Mouse (Mus musculus) NIH3T3 (cell line): ENCODE results near the gene Mrvi1.
A peak's percentile ranks its signal among the peaks of the same experiment; 100 is the strongest.
"Not testable (repeated sequence)": the region's sequence is repeated elsewhere in the genome, so short reads cannot be mapped to it uniquely, and the experiment has no call there.

ENCODE experiments used
- DNase-seq: peaks from one replicate; pipeline ENCODE4 v3.0.0-alpha.2; 2012; ENCODE audit warnings: low read depth

The Mrvi1 gene

DNA sequence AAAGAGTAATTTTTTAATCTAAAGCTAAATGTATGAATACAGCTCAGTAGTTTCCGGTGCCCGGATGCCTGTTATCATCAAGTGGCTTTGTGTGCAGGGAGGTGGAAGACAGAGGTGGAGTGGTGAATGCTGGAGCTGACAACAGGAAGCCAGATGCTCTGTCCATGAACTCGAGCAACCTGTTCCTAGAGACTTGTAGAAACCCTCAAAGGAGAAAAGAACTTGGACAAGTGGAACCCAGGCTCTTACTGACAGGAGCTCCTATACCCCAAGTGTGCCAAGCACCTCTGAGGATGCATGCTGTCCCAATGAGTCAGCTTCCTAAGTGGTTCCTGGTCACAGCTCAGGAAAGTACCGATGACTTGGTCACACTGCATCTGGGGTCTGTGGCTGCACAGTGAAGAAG lies 41.1 kb downstream of the Mrvi1 start:
- DNase-seq = no peak

- no peak for DNase-seq
Measured at GRCm38 (mm10) chr7:110935815-110936762, 46.2 kb downstream of the Mrvi1 start.

DNA sequence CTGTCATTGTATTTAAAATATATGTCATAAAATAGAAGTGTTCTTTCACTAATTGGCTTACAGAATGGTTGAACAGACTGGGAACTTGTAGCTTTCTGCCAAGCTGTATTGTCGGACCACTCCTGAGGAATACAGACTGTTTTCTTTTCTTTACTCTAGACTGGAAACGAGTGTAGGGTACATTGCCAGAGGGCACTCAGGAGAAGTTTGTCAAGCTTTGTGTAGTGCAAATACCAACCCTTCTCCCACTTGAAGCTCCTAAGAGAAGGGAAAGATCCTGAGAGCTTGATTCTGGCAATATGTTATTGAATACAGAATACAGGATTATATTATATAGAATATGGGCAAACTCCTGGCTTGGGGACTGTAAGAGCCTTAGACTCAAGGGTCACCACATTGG lies 48.3 kb downstream of the Mrvi1 start:
- DNase-seq = no peak

GRCm38 (mm10) chr7:110933329-110933728 lies 48.9 kb downstream of the Mrvi1 start:
- peak; percentile 25 for DNase-seq

- DNase-seq = peak; percentile 79
Measured at GRCm38 (mm10) chr7:110930118-110930854, 52.0 kb downstream of the Mrvi1 start.

DNA sequence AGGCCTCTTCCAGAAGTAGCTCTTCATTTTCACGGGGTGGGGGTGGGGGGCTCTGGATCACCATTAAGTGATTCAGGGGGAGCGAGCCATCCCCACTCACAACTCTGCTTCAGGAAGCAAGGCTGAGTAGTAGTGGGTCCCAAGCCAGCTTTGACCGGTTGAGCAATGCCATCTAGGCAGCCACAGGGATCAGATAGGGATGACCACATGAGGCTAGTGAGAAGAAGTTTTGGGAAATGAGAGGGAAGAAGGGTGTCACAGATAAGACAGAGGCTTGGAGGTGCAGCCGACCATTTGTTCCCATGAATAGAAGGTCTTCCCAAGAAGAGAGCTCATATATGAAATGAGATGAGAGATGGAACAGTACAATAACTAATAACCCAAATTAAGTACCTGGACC lies 55.7 kb downstream of the Mrvi1 start:
- no peak for DNase-seq

DNA sequence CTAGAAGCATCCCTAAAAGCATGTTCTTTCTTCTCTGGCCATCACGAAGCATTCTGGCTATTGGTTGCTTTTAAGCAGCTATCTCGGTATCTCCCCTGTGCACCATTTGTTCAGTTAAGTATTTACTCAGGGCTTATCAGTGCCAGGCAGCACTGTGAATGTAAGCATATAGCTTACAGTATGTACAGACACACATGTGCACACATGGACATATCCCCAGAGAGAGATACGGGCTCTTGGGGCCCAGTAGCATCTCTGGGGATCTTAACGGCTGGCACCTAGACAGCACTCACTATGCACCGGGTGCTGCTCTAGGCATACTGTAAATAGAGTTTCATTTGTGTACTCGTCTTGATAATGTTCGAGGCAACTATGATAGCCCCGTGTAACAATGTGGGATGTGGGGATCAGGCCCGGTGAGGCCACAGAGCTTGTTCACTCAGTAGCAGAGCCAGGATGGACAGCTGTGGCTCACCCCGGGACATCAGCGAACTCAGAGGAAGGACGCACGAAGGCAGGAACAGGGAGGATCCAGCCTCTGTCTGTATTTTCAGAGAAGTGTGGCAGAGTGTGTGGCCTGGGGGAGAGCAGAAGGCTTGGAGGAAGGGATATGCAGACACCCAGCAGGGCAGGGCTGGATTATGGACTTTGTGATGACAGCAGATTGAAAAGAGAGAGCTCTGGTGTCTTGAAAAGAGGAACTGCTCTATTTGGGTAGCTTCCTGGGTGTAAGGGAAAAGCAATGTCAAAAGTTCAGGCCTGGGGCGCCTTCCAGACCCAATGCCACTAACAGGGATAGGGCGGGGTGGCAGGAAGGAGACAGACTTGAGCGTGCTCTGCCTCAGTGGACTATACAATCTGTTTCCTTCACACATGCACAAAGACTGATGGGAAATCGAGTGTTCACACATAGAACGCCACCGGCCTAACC lies 61.7 kb downstream of the Mrvi1 start:
- no peak for DNase-seq

DNA sequence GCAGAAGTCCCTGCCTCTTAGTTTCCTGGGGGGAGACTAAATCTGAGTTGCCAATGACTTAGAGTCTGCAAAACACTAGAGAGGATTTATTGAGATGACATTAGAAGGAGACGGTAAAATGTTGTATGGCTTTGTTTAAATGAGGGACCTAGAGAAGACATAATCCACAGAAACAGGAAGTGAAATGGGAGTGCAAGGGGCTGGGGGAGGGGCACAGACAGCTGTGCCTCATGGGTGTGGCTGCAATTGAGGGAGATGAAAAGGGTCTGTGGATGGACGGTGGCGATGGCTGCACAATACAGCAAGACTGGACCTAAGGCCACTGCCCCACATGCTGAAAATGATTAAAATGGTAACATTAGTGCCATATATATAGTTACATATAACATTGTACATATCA lies 62.5 kb downstream of the Mrvi1 start:
- no peak for DNase-seq

- DNase-seq = no peak
Measured at GRCm38 (mm10) chr7:110915913-110916312, 66.3 kb downstream of the Mrvi1 start.

DNA sequence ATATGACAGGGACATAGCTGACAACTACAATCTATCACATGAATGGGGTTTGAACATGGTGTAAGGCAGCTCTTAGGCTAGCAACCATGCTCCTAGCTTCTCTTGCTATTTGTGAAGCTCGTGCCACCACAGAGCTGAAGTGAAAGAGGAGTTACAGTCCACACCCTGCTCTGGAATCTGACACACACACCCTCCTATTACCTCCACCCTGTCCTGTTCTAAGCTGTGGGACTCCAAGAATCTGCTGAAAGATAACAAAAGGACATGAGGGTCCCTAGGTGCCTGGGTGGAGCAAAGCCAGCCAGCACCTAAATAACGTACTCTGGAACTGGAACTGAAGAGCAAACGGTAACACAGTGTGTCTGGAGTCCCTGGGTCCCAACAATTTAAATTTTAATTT lies 67.7 kb downstream of the Mrvi1 start:
- DNase-seq = no peak

DNA sequence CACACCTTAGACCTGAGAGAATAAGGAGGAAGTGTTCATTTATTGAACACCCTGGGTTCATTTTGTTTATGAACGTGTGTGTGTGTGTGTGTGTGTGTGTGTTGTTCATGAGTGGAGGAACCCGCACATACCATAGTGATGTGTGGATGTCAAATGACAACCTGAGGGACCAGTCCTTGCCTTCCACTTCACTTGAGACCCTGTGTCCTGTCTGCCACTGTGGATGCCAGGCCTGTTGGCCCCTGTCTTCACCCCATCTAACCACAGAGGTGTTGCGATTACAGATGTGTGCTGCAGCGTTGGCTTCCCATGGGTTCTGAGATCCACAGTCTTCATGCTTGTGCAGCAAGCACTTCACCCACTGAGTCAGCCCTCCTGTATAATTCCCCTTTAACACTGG lies 68.5 kb downstream of the Mrvi1 start:
- no peak for DNase-seq

GRCm38 (mm10) chr7:110908209-110909144 lies 73.8 kb downstream of the Mrvi1 start:
- no peak for DNase-seq

- no peak for DNase-seq
Measured at GRCm38 (mm10) chr7:110906566-110906965, 75.7 kb downstream of the Mrvi1 start.

GRCm38 (mm10) chr7:110903226-110903625 lies 79.0 kb downstream of the Mrvi1 start:
- DNase-seq = no peak

GRCm38 (mm10) chr7:110897202-110897601 lies 85.1 kb downstream of the Mrvi1 start:
- DNase-seq = no peak

GRCm38 (mm10) chr7:110896453-110896852 lies 85.8 kb downstream of the Mrvi1 start:
- no peak for DNase-seq

DNA sequence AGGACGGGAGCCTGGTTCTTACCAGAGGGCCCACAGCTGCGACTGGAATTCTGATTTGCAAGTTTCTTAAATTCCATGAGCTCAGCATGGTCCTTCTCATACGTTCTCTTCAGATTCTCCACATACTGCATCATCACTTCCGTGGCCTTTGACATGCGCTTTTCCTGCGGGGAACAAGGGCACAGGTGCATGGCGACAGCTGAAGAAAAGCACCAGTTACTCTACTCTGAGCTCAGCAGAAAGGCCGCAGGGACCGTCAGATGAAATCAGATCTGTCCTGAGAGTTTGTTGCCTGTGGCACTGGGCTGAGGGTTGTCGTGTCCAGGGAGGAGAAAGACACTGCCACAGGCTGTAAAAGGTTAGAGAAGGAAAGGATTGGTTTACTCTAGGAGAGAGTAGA lies 86.5 kb downstream of the Mrvi1 start:
- DNase-seq = not testable (repeated sequence)

GRCm38 (mm10) chr7:110894673-110895072 lies 87.6 kb downstream of the Mrvi1 start:
- DNase-seq = no peak

GRCm38 (mm10) chr7:110893943-110894610 lies 88.2 kb downstream of the Mrvi1 start:
- no peak for DNase-seq

- no peak for DNase-seq
Measured at GRCm38 (mm10) chr7:110891501-110891986, 90.7 kb downstream of the Mrvi1 start.
